Mouse (Mus musculus) E14TG2a.4 (cell line): ENCODE results near the gene Usp19.

ENCODE experiments used
- CTCF ChIP-seq: conservative IDR thresholded peaks from 2 replicates; pipeline ENCODE4 v1.5.1; 2014; ENCODE audit warnings: low read length
- POU5F1 ChIP-seq: IDR thresholded peaks from 2 replicates; pipeline ENCODE4 v1.6.1; 2014; ENCODE audit warnings: low read length, borderline replicate concordance

DNA sequence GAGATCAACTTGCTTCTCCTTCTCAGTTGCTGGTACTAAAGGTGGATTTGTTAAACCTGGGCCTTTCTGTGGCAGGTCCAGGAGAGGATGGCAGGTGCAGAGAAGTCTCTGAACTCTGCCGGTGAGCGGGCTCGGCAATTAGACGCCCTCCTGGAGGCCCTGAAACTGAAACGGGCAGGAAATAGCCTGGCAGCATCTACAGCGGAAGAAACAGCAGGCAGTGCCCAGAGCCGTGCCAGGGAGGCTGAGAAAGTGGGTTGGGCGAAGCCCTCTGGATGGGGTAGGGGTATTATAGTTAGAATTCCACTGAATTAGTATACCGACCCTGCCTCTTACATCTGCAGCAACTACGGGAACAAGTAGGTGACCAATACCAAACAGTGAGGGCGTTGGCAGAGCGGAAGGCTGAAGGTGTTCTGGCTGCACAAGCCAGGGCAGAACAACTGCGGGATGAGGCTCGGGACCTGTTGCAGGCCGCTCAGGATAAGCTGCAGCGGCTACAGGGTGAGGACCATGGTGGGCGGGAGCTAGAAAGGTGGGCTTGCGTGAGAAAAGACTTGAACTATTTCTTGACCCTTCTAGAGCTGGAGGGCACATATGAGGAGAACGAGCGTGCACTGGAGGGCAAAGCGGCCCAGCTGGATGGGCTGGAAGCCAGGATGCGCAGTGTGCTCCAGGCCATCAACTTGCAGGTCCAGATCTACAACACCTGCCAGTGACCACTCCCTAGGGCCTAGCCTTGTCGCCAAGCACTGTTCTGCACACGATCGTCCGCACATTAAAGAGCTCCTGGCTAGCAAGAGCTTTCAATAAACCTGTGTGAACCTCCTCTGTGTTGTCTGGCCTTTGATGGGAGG, 472 bp upstream of the Usp19 start:
- TF ChIP-seq CTCF (no peak), POU5F1 (no peak)
